43 mouse cellular contexts compared by ENCODE assay signal in genomic region chr4:88522674-88523073, GRCm38 (mm10). TPM values are rescaled to one million over a fixed set of nuclear protein-coding genes. Genes with fewer than 3 reads are reported as not detected.
"Had no signal": no experiment of that assay in that cellular context is flagged by ENCODE, and none has a peak within 500 bp of the region (broad histone marks: within the 10 kb centered on the region; RNA-seq: fewer than 3 reads in every experiment).

TSS of gene Ifnb1 (minus strand) at chr4:88522774.

- H3K36me3 ChIP-seq: heart, embryonic 10.5 days; heart, embryonic 12.5 days; heart, embryonic 13.5 days; heart, embryonic 15.5 days; hindbrain, embryonic 10.5 days; hindbrain, embryonic 12.5 days; hindbrain, embryonic 13.5 days; hindbrain, embryonic 15.5 days; intestine, embryonic 15.5 days; kidney, embryonic 15.5 days had no signal

- H3K9ac ChIP-seq: heart, embryonic 12.5 days; heart, embryonic 13.5 days; heart, embryonic 15.5 days; hindbrain, embryonic 12.5 days; hindbrain, embryonic 13.5 days; hindbrain, embryonic 14.5 days; hindbrain, embryonic 15.5 days; intestine, embryonic 15.5 days; kidney, embryonic 15.5 days had no signal

- H3K4me1 ChIP-seq: heart, embryonic 10.5 days; hindbrain, embryonic 10.5 days; hindbrain, embryonic 12.5 days; hindbrain, embryonic 13.5 days; hindbrain, embryonic 15.5 days; intestine, embryonic 15.5 days; kidney, embryonic 15.5 days had no signal

- H3K27me3 ChIP-seq: heart, embryonic 12.5 days; heart, embryonic 15.5 days; hindbrain, embryonic 12.5 days; hindbrain, embryonic 13.5 days; hindbrain, embryonic 15.5 days; intestine, embryonic 15.5 days had no signal

- ATAC-seq: hindbrain, embryonic 16.5 days; hindbrain, postnatal 0 days; inflammation-experienced regulatory T-cells, adult 6 months; intestine, embryonic 15.5 days; intestine, embryonic 16.5 days; intestine, postnatal 0 days had no signal

- H3K4me3 ChIP-seq: heart, embryonic 10.5 days; heart, embryonic 12.5 days; heart, embryonic 13.5 days; heart, embryonic 15.5 days; hindbrain, embryonic 10.5 days; hindbrain, embryonic 12.5 days; hindbrain, embryonic 13.5 days; hindbrain, embryonic 15.5 days; intestine, embryonic 15.5 days; kidney, embryonic 15.5 days; layer of hippocampus, adult 2 months had no signal

- DNase-seq: kidney, adult 11 months; layer of hippocampus, adult 9-11 months; layer of hippocampus, postnatal 36 days had no signal

- H3K27ac ChIP-seq: heart, embryonic 10.5 days; heart, embryonic 13.5 days; heart, embryonic 15.5 days; hindbrain, embryonic 10.5 days; hindbrain, embryonic 12.5 days; hindbrain, embryonic 13.5 days; hindbrain, embryonic 14.5 days; hindbrain, embryonic 15.5 days; hindbrain, postnatal 0 days; intestine, embryonic 15.5 days; kidney, embryonic 15.5 days; kidney, postnatal 0 days; layer of hippocampus, adult 2 months had no signal

- H3K9me3 ChIP-seq: heart, embryonic 10.5 days; heart, embryonic 12.5 days; heart, embryonic 13.5 days; heart, embryonic 15.5 days; hindbrain, embryonic 10.5 days; hindbrain, embryonic 12.5 days; hindbrain, embryonic 13.5 days; hindbrain, embryonic 15.5 days; intestine, embryonic 15.5 days; kidney, embryonic 15.5 days had no signal

RNA-seq across cellular contexts. Expression of gene Ifnb1, which starts in this region (rescaled TPM):
- total RNA-seq: heart, postnatal 10 days; heart, postnatal 14 days; heart, postnatal 25 days; heart, postnatal 36 days; heart, postnatal 4 days; hematopoietic stem cell, adult 5-6 weeks; hindbrain, postnatal 0 days; layer of hippocampus, adult 18-20 months; layer of hippocampus, adult 2 months; layer of hippocampus, adult 8-10 months; layer of hippocampus, postnatal 10 days; layer of hippocampus, postnatal 14 days; layer of hippocampus, postnatal 25 days; layer of hippocampus, postnatal 36 days; left cerebral cortex, adult 18-20 months had no signal
- polyA plus RNA-seq: heart, embryonic 10.5 days; heart, embryonic 11.5 days; heart, embryonic 12.5 days; heart, embryonic 13.5 days; heart, embryonic 14.5 days; heart, embryonic 15.5 days; heart, embryonic 16.5 days; heart, postnatal 0 days; hindbrain, embryonic 10.5 days; hindbrain, embryonic 11.5 days; hindbrain, embryonic 12.5 days; hindbrain, embryonic 13.5 days; hindbrain, embryonic 14.5 days; hindbrain, embryonic 15.5 days; hindbrain, embryonic 16.5 days; hindbrain, postnatal 0 days; inflammation-experienced regulatory T-cells, adult 6 months; intestine, embryonic 14.5 days; intestine, embryonic 15.5 days; intestine, embryonic 16.5 days; intestine, postnatal 0 days; kidney, adult 2 months; kidney, embryonic 14.5 days; kidney, embryonic 15.5 days; kidney, embryonic 16.5 days; kidney, postnatal 0 days; large intestine, adult 2 months had no signal
